Mouse (Mus musculus) E14TG2a.4 (cell line): ENCODE data around the gene Erg.

Experiments
- CTCF ChIP-seq: conservative IDR thresholded peaks from 2 replicates; pipeline ENCODE4 v1.5.1; 2014; ENCODE audit warnings: low read length
- POU5F1 ChIP-seq: IDR thresholded peaks from 2 replicates; pipeline ENCODE4 v1.6.1; 2014; ENCODE audit warnings: low read length, borderline replicate concordance

GRCm38 (mm10) chr16:95623056-95623455 is 36.7 kb upstream of the Erg start:
- TF ChIP-seq CTCF (no peak), POU5F1 (no peak)
